Mouse (Mus musculus): ENCODE data around the gene Fam13a.

- TF ChIP-seq CTCF (IDR thresholded peaks at IDR 0.05; ENCODE audit: low read depth), result no peak
- no peak for TF ChIP-seq EP300 (optimal IDR thresholded peaks at IDR 0.05)
These were observed 35.6 kb downstream of the Fam13a start for GRCm38 (mm10) chr6:58988706-58989105.

All from stomach, postnatal 0 days (tissue).